Mouse (Mus musculus) ES-Bruce4 (cell line): ENCODE measurements around the gene Knop1. TPM values are rescaled to one million over a fixed set of nuclear protein-coding genes. Genes with fewer than 3 reads are reported as not detected.

Experiments used
- H3K27ac ChIP-seq: 2 replicates; pipeline ENCODE4 v1.5.1; 2012; ENCODE audit warnings: low read length, inconsistent platforms; ENCODE audit not compliant: insufficient read depth
- H3K27me3 ChIP-seq: 2 replicates; pipeline ENCODE4 v1.6.1; 2012; ENCODE audit warnings: mild to moderate bottlenecking, low read length, inconsistent platforms; ENCODE audit not compliant: control insufficient read depth, poor library complexity, insufficient read depth, severe bottlenecking
- H3K36me3 ChIP-seq: 2 replicates; pipeline ENCODE4 v1.6.1; 2012; ENCODE audit warnings: inconsistent platforms, mild to moderate bottlenecking, low read length, moderate library complexity; ENCODE audit not compliant: control insufficient read depth, poor library complexity, insufficient read depth, severe bottlenecking
- H3K4me1 ChIP-seq: one replicate; pipeline ENCODE4 v1.8.1; 2011; ENCODE audit warnings: low read length; ENCODE audit not compliant: control insufficient read depth, insufficient read depth
- H3K4me3 ChIP-seq: 2 replicates; pipeline ENCODE4 v1.5.1; 2011; ENCODE audit warnings: low read depth, mild to moderate bottlenecking, low read length
- H3K9ac ChIP-seq: 2 replicates; pipeline ENCODE4 v1.6.1; 2012; ENCODE audit warnings: low read depth, mild to moderate bottlenecking, inconsistent platforms; ENCODE audit not compliant: poor library complexity, severe bottlenecking
- H3K9me3 ChIP-seq: replicated peaks from 2 replicates; pipeline ENCODE4 v1.6.1; 2012; ENCODE audit warnings: mild to moderate bottlenecking, low read length, inconsistent platforms; ENCODE audit not compliant: control insufficient read depth, poor library complexity, insufficient read depth, severe bottlenecking
- CTCF ChIP-seq: IDR thresholded peaks from one replicate; pipeline ENCODE4 v1.8.1; 2011; ENCODE audit warnings: low read depth, low read length
- EP300 ChIP-seq: IDR thresholded peaks from 2 replicates; pipeline ENCODE4 v1.6.1; 2011; ENCODE audit warnings: low read depth, low read length; ENCODE audit not compliant: insufficient read depth
- POLR2A ChIP-seq: IDR thresholded peaks from one replicate; pipeline ENCODE4 v1.8.1; 2011; ENCODE audit warnings: low read length; ENCODE audit not compliant: insufficient read depth
- polyA plus RNA-seq: library from polyadenylated mRNA; stranded (reverse); fragments of >200 nt; gene quantifications from 2 replicates; pipeline ENCODE4 v1.2.4, GENCODE M21; 2011; ENCODE audit warnings: low read depth; ENCODE audit not compliant: missing spikeins, insufficient read depth, insufficient read length

Gene Knop1
- polyA plus RNA-seq, 1 experiment = 82.5 TPM

GRCm38 (mm10) chr7:118879466-118880029 is 23.5 kb upstream of the Knop1 start:
- Histone ChIP-seq H3K4me1 (no peaks in the 10 kb centered on the region), H3K27ac (no peak overlapping the region), H3K27me3 (no peaks in the 10 kb centered on the region), H3K9me3 (no peaks in the 10 kb centered on the region), H3K4me3 (no peak overlapping the region), H3K36me3 (no peaks in the 10 kb centered on the region), H3K9ac (no peak overlapping the region)
- TF ChIP-seq POLR2A = no peak
- TF ChIP-seq EP300 = no peak
- TF ChIP-seq CTCF = no peak

DNA sequence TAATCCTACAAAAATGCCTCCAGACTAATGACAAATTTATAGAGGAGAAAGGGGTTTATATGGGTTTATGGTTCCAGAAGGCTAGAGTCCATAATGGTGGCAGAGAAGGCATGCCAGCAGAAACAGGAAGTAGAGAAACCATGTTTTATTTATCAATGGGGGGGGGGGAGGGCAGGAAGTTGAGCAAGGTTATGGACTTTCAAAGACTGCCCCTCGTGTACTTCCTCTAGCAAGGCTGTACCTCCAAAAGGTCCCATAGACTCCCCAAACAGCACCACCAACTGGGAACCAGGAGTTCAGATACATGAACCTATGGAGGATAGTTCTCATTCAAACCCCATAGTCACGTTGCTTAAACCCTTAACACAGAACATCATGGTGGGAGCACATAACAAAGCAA is 9.3 kb upstream of the Knop1 start:
- H3K27ac ChIP-seq = no peak overlapping the region
- no peaks in the 10 kb centered on the region for H3K27me3 ChIP-seq
- no peak overlapping the region for H3K4me3 ChIP-seq
- no peaks in the 10 kb centered on the region for H3K36me3 ChIP-seq
- no peaks in the 10 kb centered on the region for H3K4me1 ChIP-seq
- TF ChIP-seq POLR2A (no peak), CTCF (no peak), EP300 (no peak)
- no peak overlapping the region for H3K9ac ChIP-seq
- H3K9me3 ChIP-seq = no peaks in the 10 kb centered on the region

DNA sequence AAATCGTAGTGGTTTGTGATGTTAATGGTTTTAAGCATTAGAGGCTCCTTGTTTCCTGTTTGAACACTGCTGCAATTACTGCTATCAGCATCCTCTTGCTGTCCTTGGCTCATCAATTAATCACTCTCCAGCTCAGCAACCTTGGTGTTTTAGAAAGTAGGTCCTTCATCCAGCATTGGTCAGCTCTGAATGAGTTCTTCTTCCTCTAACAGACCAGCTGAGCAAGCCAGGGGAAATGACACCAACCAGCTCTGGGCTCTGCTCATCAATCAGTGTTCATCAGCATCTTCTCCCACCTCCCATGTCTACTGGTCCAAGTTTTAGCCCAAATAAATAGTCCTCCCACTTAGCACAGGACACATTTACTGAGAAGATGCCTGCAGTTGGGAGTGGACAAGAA is 2.6 kb upstream of the Knop1 start:
- Histone ChIP-seq H3K27me3 (no peaks in the 10 kb centered on the region), H3K36me3 (0 out of 2 replicates have a peak, but pooled peaks cover 2% of the 10 kb centered on the region), H3K4me1 (no peaks in the 10 kb centered on the region), H3K4me3 (no peak overlapping the region), H3K9ac (no peak overlapping the region), H3K27ac (no peak overlapping the region), H3K9me3 (no peaks in the 10 kb centered on the region)
- TF ChIP-seq CTCF = no peak
- no peak for TF ChIP-seq POLR2A
- no peak for TF ChIP-seq EP300

- Histone ChIP-seq H3K36me3 (peaks cover 21% of the 10 kb centered on the region), H3K4me3 (peak within 1 kb of the TSS; percentile 95), H3K4me1 (no peaks in the 10 kb centered on the region), H3K27ac (no peak within 1 kb of the TSS), H3K9ac (peak within 1 kb of the TSS; percentile 65), H3K9me3 (no peaks in the 10 kb centered on the region), H3K27me3 (no peaks in the 10 kb centered on the region)
- TF ChIP-seq EP300 (no peak), CTCF (no peak), POLR2A (peak; percentile 78)
These were observed 730 bp downstream of the Knop1 start, which contains the start of gene Iqck for GRCm38 (mm10) chr7:118855171-118855876. Iqck (plus strand) TSS chr7:118855752.

DNA sequence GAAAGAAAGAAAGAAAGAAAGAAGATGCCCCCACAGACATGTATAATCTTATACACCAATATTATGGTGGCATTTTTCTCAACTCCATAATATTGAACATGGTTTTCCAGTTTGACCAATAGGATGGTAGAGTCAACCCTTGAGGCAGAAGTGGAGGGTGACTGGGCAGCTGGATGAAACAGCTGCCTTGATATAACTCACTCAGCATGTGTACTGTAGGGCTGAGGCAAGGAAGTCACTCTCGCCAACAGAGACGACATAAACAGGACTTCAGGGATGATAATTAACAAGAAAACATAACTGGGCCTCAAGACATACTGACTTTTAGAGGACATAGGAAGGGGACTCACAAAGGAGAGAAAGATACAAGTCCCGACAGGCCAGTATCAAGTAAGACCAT is 1.4 kb downstream of the Knop1 start:
- H3K9me3 ChIP-seq = no peaks in the 10 kb centered on the region
- peaks cover 24% of the 10 kb centered on the region for H3K36me3 ChIP-seq
- TF ChIP-seq EP300 (no peak), CTCF (no peak), POLR2A (no peak)
- H3K4me3 ChIP-seq = peak overlapping the region; percentile 95
- H3K27ac ChIP-seq = no peak overlapping the region
- H3K27me3 ChIP-seq = no peaks in the 10 kb centered on the region
- peak overlapping the region; percentile 65 for H3K9ac ChIP-seq
- peaks cover 2% of the 10 kb centered on the region for H3K4me1 ChIP-seq

GRCm38 (mm10) chr7:118852611-118853010 is 3.4 kb downstream of the Knop1 start:
- Histone ChIP-seq H3K4me3 (no peak overlapping the region), H3K36me3 (peaks cover 33% of the 10 kb centered on the region), H3K27me3 (no peaks in the 10 kb centered on the region), H3K9me3 (no peaks in the 10 kb centered on the region), H3K27ac (no peak overlapping the region), H3K9ac (no peak overlapping the region), H3K4me1 (peaks cover 5% of the 10 kb centered on the region)
- TF ChIP-seq EP300 (no peak), POLR2A (no peak), CTCF (no peak)
